Mouse (Mus musculus): ENCODE measurements around the gene Chp1.

DNA sequence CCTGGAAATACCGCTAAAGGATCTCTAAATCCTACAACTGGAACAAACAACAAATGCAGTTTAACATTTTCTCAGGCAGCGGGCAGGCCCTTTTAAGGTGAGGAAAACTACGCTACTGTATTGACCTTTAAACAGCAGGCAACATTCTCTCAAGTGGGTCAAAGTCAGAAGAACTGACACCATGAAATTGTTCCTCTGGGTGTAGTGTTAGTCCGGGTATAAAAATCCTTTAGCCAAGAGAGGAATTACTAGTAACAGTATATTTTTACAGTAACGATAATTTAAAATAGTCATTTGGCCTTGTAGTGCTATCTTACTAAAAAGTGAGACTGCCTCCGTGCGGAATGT is 46.2 kb downstream of the Chp1 start:
- no peak for TF ChIP-seq CTCF (IDR thresholded peaks at IDR 0.05; ENCODE audit: low read depth, low read length)
- no peak for TF ChIP-seq POLR2A (IDR thresholded peaks at IDR 0.05; ENCODE audit: insufficient read depth, low read length)
- TF ChIP-seq EP300 (IDR thresholded peaks at IDR 0.05; ENCODE audit: insufficient read depth, low read depth, low read length), result no peak
